In the genomic region with DNA sequence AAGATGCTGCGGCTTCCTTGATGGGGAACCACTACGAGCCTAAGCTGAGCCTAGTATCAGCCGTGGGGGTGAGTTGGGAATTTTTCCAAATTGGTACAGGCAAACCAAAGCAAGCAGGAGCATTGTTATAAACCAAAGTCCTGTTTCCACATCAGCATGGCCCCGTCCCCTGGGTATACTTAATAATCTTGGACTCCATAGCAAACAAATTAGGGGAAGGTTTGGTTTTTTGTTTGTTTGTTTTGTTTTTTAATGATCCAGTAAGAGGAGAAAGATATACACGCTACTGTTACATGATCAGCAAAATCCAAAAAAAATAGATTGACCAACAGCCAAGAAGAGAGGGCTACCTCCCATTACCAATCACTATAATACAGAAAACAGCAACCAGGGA, we compare ENCODE assay signal across 23 mouse cellular contexts.
A peak's percentile ranks its signal among the peaks of the same experiment; 100 is the strongest.
DNase-seq lines count a peak whose midpoint lies in the region; ATAC-seq and TF ChIP-seq lines count a peak whose summit lies in the region.
"Had no signal": no experiment of that assay in that cellular context is flagged by ENCODE, and none has a peak within 500 bp of the region (broad histone marks: within the 10 kb centered on the region; RNA-seq: fewer than 3 reads in every experiment).

No protein-coding gene starts in this region.

- no peak for TF ChIP-seq CTCF in gastrocnemius, adult 2 months (IDR thresholded peaks at IDR 0.05)

- DNase-seq in gastrocnemius, adult 2 months: no peak
- DNase-seq in gastrocnemius, postnatal 25 days: no peak
- peak; percentile 41 for DNase-seq in midbrain, embryonic 11.5 days (ENCODE audit: low spot score, missing footprints)
- no peak for DNase-seq in midbrain, embryonic 14.5 days
- DNase-seq in ovary, postnatal 36 days (ENCODE audit: low spot score): no peak
- DNase-seq in forebrain, embryonic 14.5 days (ENCODE audit: low spot score): no peak
- DNase-seq: cerebellum, adult 18-20 months; cerebellum, adult 9-10 months; cerebellum, postnatal 14 days; forebrain, postnatal 0 days; gastrocnemius, postnatal 36 days; heart, adult 2 months; heart, postnatal 14 days; heart, postnatal 4 days had no signal

- 88% methylated on average over 5 of the region's 5 CpGs for WGBS in midbrain, embryonic 11.5 days
- 89% methylated on average over 5 of the region's 5 CpGs for WGBS in midbrain, embryonic 14.5 days
- WGBS in macrophage (ENCODE audit: missing documents): 62% methylated on average over 5 of the region's 5 CpGs
- 86% methylated on average over 5 of the region's 5 CpGs for WGBS in forebrain, embryonic 14.5 days

- intact Hi-C loops in gastrocnemius, adult 2 months (cut with DNase I): no loop called here

- no peak for ATAC-seq in midbrain, embryonic 11.5 days (ENCODE audit: low FRiP score)
- ATAC-seq in midbrain, embryonic 14.5 days (ENCODE audit: low FRiP score, low TSS enrichment): no peak
- ATAC-seq in forebrain, embryonic 14.5 days: no peak
- ATAC-seq: forebrain, embryonic 13.5 days; forebrain, postnatal 0 days; hindbrain, postnatal 0 days had no signal

- H3K4me2 ChIP-seq in midbrain, embryonic 11.5 days: no peak overlapping the region
- no peak overlapping the region for H3K4me2 ChIP-seq in midbrain, embryonic 14.5 days (ENCODE audit: low read length)
- no peak overlapping the region for H3K4me2 ChIP-seq in forebrain, embryonic 14.5 days (ENCODE audit: low read length)
- H3K4me2 ChIP-seq: forebrain, embryonic 13.5 days; heart, embryonic 13.5 days; hindbrain, embryonic 14.5 days had no signal

- no peak overlapping the region for H3K9ac ChIP-seq in midbrain, embryonic 11.5 days (ENCODE audit: low read length)
- H3K9ac ChIP-seq in midbrain, embryonic 14.5 days (replicated peaks; ENCODE audit: low read length): no peak overlapping the region
- no peak overlapping the region for H3K9ac ChIP-seq in forebrain, embryonic 14.5 days (ENCODE audit: low read length)
- H3K9ac ChIP-seq: forebrain, embryonic 13.5 days; forebrain, postnatal 0 days; heart, embryonic 13.5 days; hindbrain, embryonic 14.5 days had no signal

- no peak overlapping the region for H3K4me3 ChIP-seq in gastrocnemius, adult 2 months
- H3K4me3 ChIP-seq in midbrain, embryonic 11.5 days (ENCODE audit: low read depth, low read length): no peak overlapping the region
- H3K4me3 ChIP-seq in midbrain, embryonic 14.5 days (replicated peaks; ENCODE audit: low read depth, low read length): no peak overlapping the region
- H3K4me3 ChIP-seq in macrophage (ENCODE audit: inconsistent target): no peak overlapping the region
- no peak overlapping the region for H3K4me3 ChIP-seq in forebrain, embryonic 14.5 days (ENCODE audit: low read depth, low read length)
- H3K4me3 ChIP-seq: forebrain, embryonic 10.5 days; forebrain, embryonic 13.5 days; heart, adult 2 months; heart, embryonic 10.5 days; heart, embryonic 13.5 days had no signal

- H3K27me3 ChIP-seq in midbrain, embryonic 11.5 days (ENCODE audit: control insufficient read depth, insufficient read depth, low read length): no peaks in the 10 kb centered on the region
- no peaks in the 10 kb centered on the region for H3K27me3 ChIP-seq in midbrain, embryonic 14.5 days (ENCODE audit: control insufficient read depth, insufficient read depth, low read length)
- H3K27me3 ChIP-seq in forebrain, embryonic 14.5 days (replicated peaks; ENCODE audit: control insufficient read depth, insufficient read depth, low read length): no peaks in the 10 kb centered on the region
- H3K27me3 ChIP-seq: forebrain, embryonic 13.5 days; heart, embryonic 13.5 days; Patski had no signal

- H3K9me3 ChIP-seq in midbrain, embryonic 11.5 days (ENCODE audit: control insufficient read depth, low read length): no peaks in the 10 kb centered on the region
- no peaks in the 10 kb centered on the region for H3K9me3 ChIP-seq in midbrain, embryonic 14.5 days (ENCODE audit: control insufficient read depth, low read length)
- no peaks in the 10 kb centered on the region for H3K9me3 ChIP-seq in forebrain, embryonic 14.5 days (replicated peaks; ENCODE audit: control insufficient read depth, low read length)
- H3K9me3 ChIP-seq: forebrain, embryonic 10.5 days; forebrain, embryonic 13.5 days; heart, embryonic 10.5 days; heart, embryonic 13.5 days had no signal

- H3K4me1 ChIP-seq in midbrain, embryonic 11.5 days (ENCODE audit: control insufficient read depth, insufficient read depth, low read length): no peaks in the 10 kb centered on the region
- H3K4me1 ChIP-seq in midbrain, embryonic 14.5 days (ENCODE audit: control insufficient read depth, insufficient read depth, low read length): no peaks in the 10 kb centered on the region
- no peaks in the 10 kb centered on the region for H3K4me1 ChIP-seq in forebrain, embryonic 14.5 days (ENCODE audit: control insufficient read depth, insufficient read depth, low read length)
- H3K4me1 ChIP-seq: forebrain, embryonic 10.5 days; forebrain, embryonic 13.5 days had no signal

- no peaks in the 10 kb centered on the region for H3K36me3 ChIP-seq in midbrain, embryonic 11.5 days (ENCODE audit: control insufficient read depth, insufficient read depth, low read length)
- H3K36me3 ChIP-seq in midbrain, embryonic 14.5 days (ENCODE audit: control insufficient read depth, insufficient read depth, low read length): no peaks in the 10 kb centered on the region
- H3K36me3 ChIP-seq in macrophage (ENCODE audit: inconsistent target): peaks cover 15% of the 10 kb centered on the region; the same call in 1 of the 2 replicates
- no peaks in the 10 kb centered on the region for H3K36me3 ChIP-seq in forebrain, embryonic 14.5 days (ENCODE audit: control insufficient read depth, insufficient read depth, low read length)
- H3K36me3 ChIP-seq: forebrain, embryonic 10.5 days; G1E; heart, embryonic 10.5 days; heart, embryonic 13.5 days had no signal

- H3K27ac ChIP-seq in gastrocnemius, adult 2 months: peak overlapping the region; percentile 28; the same call in 1 of the 2 replicates
- H3K27ac ChIP-seq in midbrain, embryonic 11.5 days (ENCODE audit: low read depth, low read length): no peak overlapping the region
- H3K27ac ChIP-seq in midbrain, embryonic 14.5 days (replicated peaks; ENCODE audit: low read depth, low read length): no peak overlapping the region
- peak overlapping the region; percentile 80 for H3K27ac ChIP-seq in macrophage
- H3K27ac ChIP-seq in forebrain, embryonic 14.5 days (ENCODE audit: low read depth, low read length): no peak overlapping the region
- H3K27ac ChIP-seq: forebrain, embryonic 10.5 days; forebrain, embryonic 13.5 days; heart, adult 2 months; heart, embryonic 10.5 days; heart, embryonic 13.5 days; hindbrain, embryonic 14.5 days; hindbrain, postnatal 0 days had no signal

- H3K79me2 ChIP-seq in macrophage (ENCODE audit: inconsistent target): peaks cover 100% of the 10 kb centered on the region

Comparison
In these comparisons a context has a peak if more than half of its experiments do, and no peak if none do; other contexts are left out.
1. H3K27ac ChIP-seq: peak in gastrocnemius, adult 2 months (single experiment) and macrophage (single experiment); none in midbrain, embryonic 11.5 days (single experiment), midbrain, embryonic 14.5 days (single experiment) and forebrain, embryonic 14.5 days (single experiment).